Mouse (Mus musculus): ENCODE data around the gene Krt79. TPM values are rescaled to one million over a fixed set of nuclear protein-coding genes. Genes with fewer than 3 reads are reported as not detected.

Krt79 gene
- polyA plus RNA-seq, 1 experiment from 2014 or later = 0.80 TPM

GRCm38 (mm10) chr15:101916072-101916471, 24.1 kb downstream of the Krt79 start:
- Histone ChIP-seq H3K27me3 (ENCODE audit: control insufficient read depth, insufficient read depth, low read depth, low read length) (no peaks in the 10 kb centered on the region), H3K4me3 (ENCODE audit: low read length) (no peak overlapping the region), H3K9me3 (ENCODE audit: control insufficient read depth, low read length) (no peaks in the 10 kb centered on the region), H3K36me3 (ENCODE audit: control insufficient read depth, insufficient read depth, low read length) (no peaks in the 10 kb centered on the region), H3K4me1 (replicated peaks; ENCODE audit: control insufficient read depth, insufficient read depth, low read length) (no peaks in the 10 kb centered on the region), H3K4me2 (ENCODE audit: low read depth, low read length) (no peak overlapping the region), H3K27ac (ENCODE audit: low read length) (no peak overlapping the region), H3K9ac (ENCODE audit: low read length) (no peak overlapping the region)
- 71% methylated on average over 2 of the region's 2 CpGs for WGBS
- ATAC-seq (ENCODE audit: low read depth) = no peak

- WGBS = 78% methylated on average over 5 of the region's 5 CpGs
- Histone ChIP-seq H3K4me2 (ENCODE audit: low read depth, low read length) (no peak overlapping the region), H3K4me1 (replicated peaks; ENCODE audit: control insufficient read depth, insufficient read depth, low read length) (no peaks in the 10 kb centered on the region), H3K36me3 (ENCODE audit: control insufficient read depth, insufficient read depth, low read length) (no peaks in the 10 kb centered on the region), H3K4me3 (ENCODE audit: low read length) (no peak overlapping the region), H3K27me3 (ENCODE audit: control insufficient read depth, insufficient read depth, low read depth, low read length) (no peaks in the 10 kb centered on the region), H3K9ac (ENCODE audit: low read length) (no peak overlapping the region), H3K9me3 (ENCODE audit: control insufficient read depth, low read length) (no peaks in the 10 kb centered on the region), H3K27ac (ENCODE audit: low read length) (no peak overlapping the region)
- no peak for ATAC-seq (ENCODE audit: low read depth)
These were observed 35.3 kb downstream of the Krt79 start for GRCm38 (mm10) chr15:101904849-101905248.

- H3K4me1 ChIP-seq (replicated peaks; ENCODE audit: control insufficient read depth, insufficient read depth, low read length) = no peaks in the 10 kb centered on the region
- H3K27ac ChIP-seq (ENCODE audit: low read length) = no peak overlapping the region
- H3K27me3 ChIP-seq (ENCODE audit: control insufficient read depth, insufficient read depth, low read depth, low read length) = no peaks in the 10 kb centered on the region
- H3K9ac ChIP-seq (ENCODE audit: low read length) = no peak overlapping the region
- no peak overlapping the region for H3K4me2 ChIP-seq (ENCODE audit: low read depth, low read length)
- H3K4me3 ChIP-seq (ENCODE audit: low read length) = no peak overlapping the region
- ATAC-seq (ENCODE audit: low read depth) = no peak
- no peaks in the 10 kb centered on the region for H3K36me3 ChIP-seq (ENCODE audit: control insufficient read depth, insufficient read depth, low read length)
- WGBS = 38% methylated on average over 12 of the region's 12 CpGs
- no peaks in the 10 kb centered on the region for H3K9me3 ChIP-seq (ENCODE audit: control insufficient read depth, low read length)
These were observed 37.7 kb downstream of the Krt79 start for GRCm38 (mm10) chr15:101902171-101903149.

GRCm38 (mm10) chr15:101895216-101895615, 44.9 kb downstream of the Krt79 start:
- Histone ChIP-seq H3K36me3 (ENCODE audit: control insufficient read depth, insufficient read depth, low read length) (no peaks in the 10 kb centered on the region), H3K4me3 (ENCODE audit: low read length) (no peak overlapping the region), H3K27ac (ENCODE audit: low read length) (no peak overlapping the region), H3K4me2 (ENCODE audit: low read depth, low read length) (no peak overlapping the region), H3K9ac (ENCODE audit: low read length) (no peak overlapping the region), H3K27me3 (ENCODE audit: control insufficient read depth, insufficient read depth, low read depth, low read length) (no peaks in the 10 kb centered on the region), H3K9me3 (ENCODE audit: control insufficient read depth, low read length) (no peaks in the 10 kb centered on the region), H3K4me1 (replicated peaks; ENCODE audit: control insufficient read depth, insufficient read depth, low read length) (no peaks in the 10 kb centered on the region)
- ATAC-seq (ENCODE audit: low read depth) = no peak
- 80% methylated on average over 4 of the region's 4 CpGs for WGBS

GRCm38 (mm10) chr15:101892820-101893219, 47.3 kb downstream of the Krt79 start, which contains the start of gene Krt76:
Gene Krt76, minus strand, starts transcription at chr15:101892920.
- Histone ChIP-seq H3K27me3 (ENCODE audit: control insufficient read depth, insufficient read depth, low read depth, low read length) (no peaks in the 10 kb centered on the region), H3K9ac (ENCODE audit: low read length) (no peak within 1 kb of the TSS), H3K4me3 (ENCODE audit: low read length) (no peak within 1 kb of the TSS), H3K4me2 (ENCODE audit: low read depth, low read length) (no peak within 1 kb of the TSS), H3K9me3 (ENCODE audit: control insufficient read depth, low read length) (no peaks in the 10 kb centered on the region), H3K36me3 (ENCODE audit: control insufficient read depth, insufficient read depth, low read length) (no peaks in the 10 kb centered on the region), H3K27ac (ENCODE audit: low read length) (no peak within 1 kb of the TSS), H3K4me1 (replicated peaks; ENCODE audit: control insufficient read depth, insufficient read depth, low read length) (no peaks in the 10 kb centered on the region)
- ATAC-seq (ENCODE audit: low read depth) = no peak
- WGBS = 48% methylated on average over 4 of the region's 4 CpGs

- 36% methylated on average over 10 of the region's 11 CpGs for WGBS
These were observed 60.3 kb downstream of the Krt79 start for GRCm38 (mm10) chr15:101879776-101880175.

More at GRCm38 (mm10) chr15:101879776-101880175, 60.3 kb downstream of the Krt79 start:
- H3K9me3 ChIP-seq (ENCODE audit: control insufficient read depth, low read length) = no peaks in the 10 kb centered on the region
- H3K4me2 ChIP-seq (ENCODE audit: low read depth, low read length) = no peak overlapping the region
- H3K9ac ChIP-seq (ENCODE audit: low read length) = no peak overlapping the region
- H3K4me1 ChIP-seq (replicated peaks; ENCODE audit: control insufficient read depth, insufficient read depth, low read length) = no peaks in the 10 kb centered on the region
- H3K27ac ChIP-seq (ENCODE audit: low read length) = no peak overlapping the region
- no peaks in the 10 kb centered on the region for H3K27me3 ChIP-seq (ENCODE audit: control insufficient read depth, insufficient read depth, low read depth, low read length)
- no peaks in the 10 kb centered on the region for H3K36me3 ChIP-seq (ENCODE audit: control insufficient read depth, insufficient read depth, low read length)
- H3K4me3 ChIP-seq (ENCODE audit: low read length) = no peak overlapping the region
- no peak for ATAC-seq (ENCODE audit: low read depth)

Small RNAs within 50 kb of the gene (microRNA-seq; reads per million reads assigned to microRNA genes)
- not detected for gene Gm44356

Other genes with a start within 250 kb of the Krt79 start
- 0.67 and 1.3 TPM in 2 replicates for gene Krt6a, start 246.0 kb downstream of the Krt79 start, polyA plus RNA-seq (2015; fragmentation: Nextera tagmentation; extraction: Ambion mirVana)
- gene Krt5, start 227.4 kb downstream of the Krt79 start, polyA plus RNA-seq (2015; fragmentation: Nextera tagmentation; extraction: Ambion mirVana) = 4.4 and 9.4 TPM in 2 replicates
- gene Krt71, start 197.2 kb downstream of the Krt79 start, polyA plus RNA-seq (2015; fragmentation: Nextera tagmentation; extraction: Ambion mirVana) = not detected in 2 replicates
- not detected in 2 replicates for gene Krt72, start 153.9 kb downstream of the Krt79 start, polyA plus RNA-seq (2015; fragmentation: Nextera tagmentation; extraction: Ambion mirVana)
- not detected in 2 replicates for gene Krt73, start 138.0 kb downstream of the Krt79 start, polyA plus RNA-seq (2015; fragmentation: Nextera tagmentation; extraction: Ambion mirVana)
- gene Krt2, start 122.2 kb downstream of the Krt79 start, polyA plus RNA-seq (2015; fragmentation: Nextera tagmentation; extraction: Ambion mirVana) = not detected in 2 replicates
- gene Krt1, start 89.5 kb downstream of the Krt79 start, polyA plus RNA-seq (2015; fragmentation: Nextera tagmentation; extraction: Ambion mirVana) = 0.29 and 4.4 TPM in 2 replicates
- gene Krt77, start 70.6 kb downstream of the Krt79 start, polyA plus RNA-seq (2015; fragmentation: Nextera tagmentation; extraction: Ambion mirVana) = 1.0 TPM in 1 of 2 replicates, not detected in the other
- not detected in 2 replicates for gene Krt76, start 47.4 kb downstream of the Krt79 start, polyA plus RNA-seq (2015; fragmentation: Nextera tagmentation; extraction: Ambion mirVana)
- 14.2 and 23.3 TPM in 2 replicates for gene Krt4, start 15.6 kb downstream of the Krt79 start, polyA plus RNA-seq (2015; fragmentation: Nextera tagmentation; extraction: Ambion mirVana)
- gene Krt78, start 14.0 kb upstream of the Krt79 start, polyA plus RNA-seq (2015; fragmentation: Nextera tagmentation; extraction: Ambion mirVana) = 0.10 and 0.21 TPM in 2 replicates
- 402 and 445 TPM in 2 replicates for gene Krt8, start 64.2 kb upstream of the Krt79 start, polyA plus RNA-seq (2015; fragmentation: Nextera tagmentation; extraction: Ambion mirVana)
- 263 and 293 TPM in 2 replicates for gene Krt18, start 87.9 kb upstream of the Krt79 start, polyA plus RNA-seq (2015; fragmentation: Nextera tagmentation; extraction: Ambion mirVana)
- gene Eif4b, start 133.4 kb upstream of the Krt79 start, polyA plus RNA-seq (2015; fragmentation: Nextera tagmentation; extraction: Ambion mirVana) = 122 and 123 TPM in 2 replicates
- gene Tns2, start 160.1 kb upstream of the Krt79 start, polyA plus RNA-seq (2015; fragmentation: Nextera tagmentation; extraction: Ambion mirVana) = 68.5 and 72.8 TPM in 2 replicates
- gene Spryd3, start 195.9 kb upstream of the Krt79 start, polyA plus RNA-seq (2015; fragmentation: Nextera tagmentation; extraction: Ambion mirVana) = 21.2 and 22.7 TPM in 2 replicates
- 25.8 and 34.5 TPM in 2 replicates for gene Igfbp6, start 204.0 kb upstream of the Krt79 start, polyA plus RNA-seq (2015; fragmentation: Nextera tagmentation; extraction: Ambion mirVana)
- 0.30 and 0.50 TPM in 2 replicates for gene Soat2, start 210.2 kb upstream of the Krt79 start, polyA plus RNA-seq (2015; fragmentation: Nextera tagmentation; extraction: Ambion mirVana)

Measured in lung, embryonic 16.5 days (tissue).